Mouse (Mus musculus) ES-Bruce4 (cell line): ENCODE data around the gene Pank3. TPM values are rescaled to one million over a fixed set of nuclear protein-coding genes. Genes with fewer than 3 reads are reported as not detected.

Experiments used
- H3K27ac ChIP-seq: 2 replicates; pipeline ENCODE4 v1.5.1; 2012; ENCODE audit warnings: low read length, inconsistent platforms; ENCODE audit not compliant: insufficient read depth
- H3K27me3 ChIP-seq: 2 replicates; pipeline ENCODE4 v1.6.1; 2012; ENCODE audit warnings: mild to moderate bottlenecking, low read length, inconsistent platforms; ENCODE audit not compliant: control insufficient read depth, poor library complexity, insufficient read depth, severe bottlenecking
- H3K36me3 ChIP-seq: 2 replicates; pipeline ENCODE4 v1.6.1; 2012; ENCODE audit warnings: inconsistent platforms, mild to moderate bottlenecking, low read length, moderate library complexity; ENCODE audit not compliant: control insufficient read depth, poor library complexity, insufficient read depth, severe bottlenecking
- H3K4me1 ChIP-seq: one replicate; pipeline ENCODE4 v1.8.1; 2011; ENCODE audit warnings: low read length; ENCODE audit not compliant: control insufficient read depth, insufficient read depth
- H3K4me3 ChIP-seq: 2 replicates; pipeline ENCODE4 v1.5.1; 2011; ENCODE audit warnings: low read depth, mild to moderate bottlenecking, low read length
- H3K9ac ChIP-seq: 2 replicates; pipeline ENCODE4 v1.6.1; 2012; ENCODE audit warnings: low read depth, mild to moderate bottlenecking, inconsistent platforms; ENCODE audit not compliant: poor library complexity, severe bottlenecking
- H3K9me3 ChIP-seq: replicated peaks from 2 replicates; pipeline ENCODE4 v1.6.1; 2012; ENCODE audit warnings: mild to moderate bottlenecking, low read length, inconsistent platforms; ENCODE audit not compliant: control insufficient read depth, poor library complexity, insufficient read depth, severe bottlenecking
- CTCF ChIP-seq: IDR thresholded peaks from one replicate; pipeline ENCODE4 v1.8.1; 2011; ENCODE audit warnings: low read depth, low read length
- EP300 ChIP-seq: IDR thresholded peaks from 2 replicates; pipeline ENCODE4 v1.6.1; 2011; ENCODE audit warnings: low read depth, low read length; ENCODE audit not compliant: insufficient read depth
- POLR2A ChIP-seq: IDR thresholded peaks from one replicate; pipeline ENCODE4 v1.8.1; 2011; ENCODE audit warnings: low read length; ENCODE audit not compliant: insufficient read depth
- polyA plus RNA-seq: library from polyadenylated mRNA; stranded (reverse); fragments of >200 nt; gene quantifications from 2 replicates; pipeline ENCODE4 v1.2.4, GENCODE M21; 2011; ENCODE audit warnings: low read depth; ENCODE audit not compliant: missing spikeins, insufficient read depth, insufficient read length

Gene Pank3
- polyA plus RNA-seq, 1 experiment = 29.3 TPM

DNA sequence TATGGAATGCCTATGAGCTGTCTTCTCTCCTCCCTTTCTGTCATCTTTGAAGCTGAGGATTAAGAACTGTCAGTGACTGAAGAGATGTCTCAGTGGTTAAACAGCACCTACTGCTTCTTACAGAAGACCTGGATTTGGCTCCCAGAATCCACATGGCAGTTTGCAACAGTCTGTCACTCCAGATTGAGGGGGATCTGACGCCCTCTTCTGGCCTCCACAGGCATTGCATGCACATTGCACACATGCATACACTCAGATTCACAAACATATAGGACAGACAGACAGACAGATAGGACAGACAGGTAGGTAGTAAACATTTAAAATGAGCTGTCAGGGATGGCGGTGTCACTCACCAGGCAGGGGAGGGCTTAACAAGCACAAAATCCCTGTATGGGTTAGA, 32.5 kb upstream of the Pank3 start:
- TF ChIP-seq CTCF (peak; percentile 43), EP300 (no peak), POLR2A (no peak)

DNA sequence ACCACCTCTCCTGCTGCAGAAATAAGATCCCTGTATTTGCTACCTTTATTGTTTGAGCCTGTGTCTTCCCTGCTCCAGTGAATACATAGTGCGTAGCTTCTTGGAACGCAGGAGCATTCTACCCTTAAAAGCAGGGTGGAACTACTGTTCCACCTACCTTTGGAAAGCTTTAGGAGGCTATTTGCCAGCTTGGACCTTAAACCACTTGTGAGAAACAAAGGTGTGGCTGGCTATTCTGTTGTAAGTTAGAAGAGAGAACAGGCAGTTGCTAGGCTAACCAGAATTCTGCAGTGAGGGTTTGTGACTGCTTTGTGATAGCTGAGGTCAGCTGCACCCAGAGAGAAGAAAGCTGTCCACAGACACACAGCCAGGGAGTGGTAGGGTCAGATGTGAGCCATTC, 32.0 kb upstream of the Pank3 start:
- H3K9me3 ChIP-seq = no peaks in the 10 kb centered on the region; the same call in 1 of the 2 replicates
- H3K27ac ChIP-seq = no peak overlapping the region
- no peak overlapping the region for H3K9ac ChIP-seq
- no peaks in the 10 kb centered on the region for H3K36me3 ChIP-seq
- no peaks in the 10 kb centered on the region for H3K27me3 ChIP-seq
- TF ChIP-seq POLR2A (no peak), EP300 (no peak), CTCF (no peak)
- H3K4me3 ChIP-seq = no peak overlapping the region
- H3K4me1 ChIP-seq = no peaks in the 10 kb centered on the region

More for the DNA sequence above, 32.5 kb upstream of the Pank3 start:
- no peaks in the 10 kb centered on the region for H3K36me3 ChIP-seq
- H3K4me3 ChIP-seq = no peak overlapping the region
- H3K9me3 ChIP-seq = no peaks in the 10 kb centered on the region; the same call in 1 of the 2 replicates
- H3K27me3 ChIP-seq = no peaks in the 10 kb centered on the region
- no peaks in the 10 kb centered on the region for H3K4me1 ChIP-seq
- no peak overlapping the region for H3K27ac ChIP-seq
- H3K9ac ChIP-seq = no peak overlapping the region

DNA sequence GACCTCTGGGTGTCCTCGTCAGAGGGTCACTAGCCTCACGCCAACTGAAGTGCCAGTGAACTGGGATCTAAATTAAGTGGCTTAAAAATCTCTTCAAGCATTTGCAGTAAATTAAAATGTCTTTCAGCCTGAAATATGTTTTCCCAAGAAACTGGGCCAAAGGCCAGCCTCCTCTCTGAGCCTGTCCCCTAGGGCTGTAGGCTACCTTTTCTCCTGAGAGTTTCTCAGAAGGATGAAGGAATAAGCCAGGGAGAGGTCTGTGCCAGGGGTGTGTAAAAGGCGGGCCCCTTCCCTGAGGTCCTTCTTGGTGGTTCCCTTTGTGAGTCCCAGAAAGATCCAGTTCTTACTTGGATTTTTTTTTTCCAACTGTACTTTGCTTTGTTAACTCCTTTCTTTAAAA, 31.2 kb upstream of the Pank3 start:
- TF ChIP-seq EP300 (no peak), CTCF (no peak)
- H3K4me3 ChIP-seq = no peak overlapping the region

DNA sequence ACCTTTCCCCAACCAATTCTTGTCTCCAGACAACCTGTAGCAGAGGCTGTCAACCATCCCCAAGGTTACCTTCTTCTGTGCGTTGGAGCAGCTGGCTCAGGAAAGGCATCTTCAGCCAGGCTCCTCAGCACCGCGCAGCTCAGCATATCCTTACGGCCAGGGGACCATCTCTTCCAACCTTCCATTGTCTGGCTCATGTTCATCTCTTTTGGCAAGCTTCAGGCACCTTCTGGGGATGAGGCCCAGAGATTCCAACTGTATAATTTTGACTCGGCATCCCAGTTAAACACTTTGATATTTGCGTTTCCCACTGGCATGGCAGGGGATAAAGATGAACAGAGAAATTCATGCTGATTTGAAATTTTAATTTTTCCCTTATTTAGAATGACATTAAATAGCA, 25.7 kb upstream of the Pank3 start:
- Histone ChIP-seq H3K27me3 (no peaks in the 10 kb centered on the region), H3K4me3 (no peak overlapping the region), H3K36me3 (no peaks in the 10 kb centered on the region), H3K9ac (no peak overlapping the region), H3K4me1 (no peaks in the 10 kb centered on the region), H3K9me3 (no peaks in the 10 kb centered on the region), H3K27ac (no peak overlapping the region)
- TF ChIP-seq POLR2A = no peak
- no peak for TF ChIP-seq CTCF
- TF ChIP-seq EP300 = no peak

More for the DNA sequence above, 31.2 kb upstream of the Pank3 start:
- Histone ChIP-seq H3K4me1 (no peaks in the 10 kb centered on the region), H3K27me3 (no peaks in the 10 kb centered on the region), H3K9ac (no peak overlapping the region), H3K36me3 (no peaks in the 10 kb centered on the region), H3K9me3 (no peaks in the 10 kb centered on the region; the same call in 1 of the 2 replicates), H3K27ac (no peak overlapping the region)

DNA sequence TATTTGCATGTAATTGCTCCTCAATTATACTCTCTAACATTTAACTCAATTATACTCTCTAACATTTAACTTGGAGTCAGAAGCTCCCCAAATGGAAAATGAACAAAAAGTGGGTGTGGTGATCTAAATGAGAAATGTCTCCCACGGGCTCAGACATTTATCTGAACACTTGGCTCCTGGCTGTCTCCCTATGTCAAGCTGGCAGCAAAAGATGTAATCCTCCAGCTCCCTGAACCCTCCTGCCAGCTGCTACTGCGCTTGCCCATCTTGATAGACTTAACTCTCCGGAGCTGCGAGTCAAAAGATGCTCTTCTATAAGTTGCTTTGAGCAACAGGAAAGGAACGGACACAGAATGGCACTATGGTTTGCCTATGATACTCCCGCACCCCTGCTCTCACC, 24.7 kb upstream of the Pank3 start:
- H3K27ac ChIP-seq = no peak overlapping the region

DNA sequence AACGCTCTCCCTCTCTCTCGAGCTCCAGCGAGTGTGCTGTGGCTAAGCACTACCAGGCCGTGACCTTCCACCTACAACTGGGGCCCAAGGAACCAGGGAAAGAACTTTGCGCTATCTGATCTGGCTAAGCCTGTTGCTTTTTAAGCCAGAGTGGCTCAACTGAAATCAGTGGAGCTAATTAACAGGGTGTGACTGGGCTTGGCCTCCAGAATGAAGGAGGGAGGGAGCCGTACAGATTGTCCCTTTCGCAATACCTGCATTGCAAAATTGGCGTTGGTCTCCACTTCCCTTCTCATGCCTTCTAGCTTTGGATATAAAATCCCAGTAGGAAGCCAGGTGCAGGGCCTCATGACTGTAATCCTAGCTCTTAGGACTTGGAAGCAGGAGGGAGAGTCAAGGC, 18.7 kb upstream of the Pank3 start:
- Histone ChIP-seq H3K9me3 (no peaks in the 10 kb centered on the region), H3K4me3 (no peak overlapping the region), H3K27me3 (no peaks in the 10 kb centered on the region), H3K27ac (no peak overlapping the region), H3K4me1 (no peaks in the 10 kb centered on the region), H3K9ac (no peak overlapping the region), H3K36me3 (no peaks in the 10 kb centered on the region)
- no peak for TF ChIP-seq POLR2A
- TF ChIP-seq EP300 = no peak
- TF ChIP-seq CTCF = no peak

More for the DNA sequence above, 24.7 kb upstream of the Pank3 start:
- Histone ChIP-seq H3K9me3 (no peaks in the 10 kb centered on the region), H3K9ac (no peak overlapping the region), H3K27me3 (no peaks in the 10 kb centered on the region), H3K4me3 (no peak overlapping the region), H3K4me1 (no peaks in the 10 kb centered on the region), H3K36me3 (no peaks in the 10 kb centered on the region)
- TF ChIP-seq POLR2A (no peak), EP300 (no peak), CTCF (no peak)
